Mouse (Mus musculus) embryonic facial prominence, embryonic 11.5 days (tissue): Measurements from ENCODE around the gene Ddx4. TPM values are rescaled to one million over a fixed set of nuclear protein-coding genes. Genes with fewer than 3 reads are reported as not detected.

Experiments
- ATAC-seq: fragments of 200-750 bp; cut with Nextera tagmentation; replicated peaks from 2 replicates; pipeline ENCODE4 v1.8.0; 2017; ENCODE audit warnings: low read depth; ENCODE audit not compliant: insufficient number of reproducible peaks, low FRiP score, low TSS enrichment
- DNase-seq: peaks from one replicate; pipeline ENCODE4 v3.0.0-alpha.2; 2015; ENCODE audit warnings: low spot score
- H3K27ac ChIP-seq: fragments of 300-500 bp; sonication (generic); replicated peaks from 2 replicates; pipeline ENCODE4 v1.5.1; 2014; ENCODE audit warnings: mild to moderate bottlenecking, low read depth, low read length, control low read depth
- H3K27me3 ChIP-seq: fragments of 300-500 bp; sonication (generic); 2 replicates; pipeline ENCODE4 v1.6.1; 2014; ENCODE audit warnings: mild to moderate bottlenecking, low read length, moderate library complexity, mixed read lengths; ENCODE audit not compliant: control insufficient read depth, insufficient read depth
- H3K36me3 ChIP-seq: fragments of 300-500 bp; sonication (generic); replicated peaks from 2 replicates; pipeline ENCODE4 v1.6.1; 2014; ENCODE audit warnings: low read depth, mild to moderate bottlenecking, low read length, moderate library complexity, mixed read lengths; ENCODE audit not compliant: control insufficient read depth, insufficient read depth
- H3K4me1 ChIP-seq: fragments of 300-500 bp; sonication (generic); 2 replicates; pipeline ENCODE4 v1.6.1; 2014; ENCODE audit warnings: low read length, mixed read lengths; ENCODE audit not compliant: control insufficient read depth, insufficient read depth
- H3K4me2 ChIP-seq: fragments of 300-500 bp; sonication (generic); 2 replicates; pipeline ENCODE4 v1.6.1; 2014; ENCODE audit warnings: low read depth, mild to moderate bottlenecking, control low read depth, low read length, moderate library complexity
- H3K4me3 ChIP-seq: fragments of 300-500 bp; sonication (generic); 2 replicates; pipeline ENCODE4 v1.5.1; 2014; ENCODE audit warnings: low read depth, low read length, control low read depth
- H3K9ac ChIP-seq: fragments of 300-500 bp; sonication (generic); replicated peaks from 2 replicates; pipeline ENCODE4 v1.6.1; 2014; ENCODE audit warnings: mild to moderate bottlenecking, control low read depth, low read length
- H3K9me3 ChIP-seq: fragments of 300-500 bp; sonication (generic); replicated peaks from 2 replicates; pipeline ENCODE4 v1.6.1; 2016; ENCODE audit warnings: mild to moderate bottlenecking, low read length, inconsistent platforms, mixed read lengths; ENCODE audit not compliant: control insufficient read depth
- WGBS: fragments of 180-500 bp; shearing (Covaris S2); extraction: QIAGEN DNeasy Blood & Tissue Kit; methylation state at CpG from one replicate; pipeline ENCODE4 v1.1.7; 2014; 5-methylcytosine and 5-hydroxymethylcytosine counted together
- polyA plus RNA-seq: library from polyadenylated mRNA; unstranded; fragments of >200 nt; fragmentation: Nextera tagmentation; extraction: Ambion mirVana; gene quantifications from 2 replicates; pipeline ENCODE4 v1.2.1, GENCODE M21; 2014

Ddx4 gene
- polyA plus RNA-seq: 0.81 and 1.1 TPM in 2 replicates

- ATAC-seq: no peak
- Histone ChIP-seq H3K27me3 (no peaks in the 10 kb centered on the region), H3K9me3 (peaks cover 3% of the 10 kb centered on the region; the same call in 1 of the 2 replicates), H3K36me3 (no peaks in the 10 kb centered on the region), H3K4me3 (no peak within 1 kb of the TSS), H3K4me2 (no peak within 1 kb of the TSS), H3K27ac (no peak within 1 kb of the TSS), H3K9ac (no peak within 1 kb of the TSS), H3K4me1 (no peaks in the 10 kb centered on the region)
- 75% methylated on average over 45 of the region's 45 CpGs for WGBS
- no peak for DNase-seq
These were observed at the start of gene Ddx4 for GRCm38 (mm10) chr13:112652205-112652604. Gene Ddx4, minus strand, starts transcription at chr13:112652475.

- Histone ChIP-seq H3K36me3 (no peaks in the 10 kb centered on the region), H3K4me1 (no peaks in the 10 kb centered on the region), H3K4me2 (no peak overlapping the region), H3K27ac (no peak overlapping the region), H3K27me3 (no peaks in the 10 kb centered on the region), H3K9me3 (no peaks in the 10 kb centered on the region), H3K9ac (no peak overlapping the region), H3K4me3 (no peak overlapping the region)
- ATAC-seq (no peak), DNase-seq (no peak)
- 90% methylated on average over 8 of the region's 8 CpGs for whole genome bisulfite sequencing
These were observed 49.0 kb upstream of the Ddx4 start for GRCm38 (mm10) chr13:112701256-112701655.

- Histone ChIP-seq H3K4me2 (no peak overlapping the region), H3K9ac (no peak overlapping the region), H3K9me3 (no peaks in the 10 kb centered on the region), H3K36me3 (no peaks in the 10 kb centered on the region), H3K27ac (no peak overlapping the region), H3K4me3 (no peak overlapping the region), H3K27me3 (no peaks in the 10 kb centered on the region), H3K4me1 (no peaks in the 10 kb centered on the region)
- no peak for ATAC-seq
- 92% methylated on average over 8 of the region's 8 CpGs for WGBS
- no peak for DNase-seq
These were observed 43.4 kb upstream of the Ddx4 start for GRCm38 (mm10) chr13:112695526-112696240.

- Histone ChIP-seq H3K4me2 (no peak overlapping the region), H3K4me1 (no peaks in the 10 kb centered on the region), H3K27me3 (no peaks in the 10 kb centered on the region), H3K36me3 (no peaks in the 10 kb centered on the region), H3K9ac (no peak overlapping the region), H3K4me3 (no peak overlapping the region), H3K9me3 (no peaks in the 10 kb centered on the region), H3K27ac (no peak overlapping the region)
- WGBS: 93% methylated on average over 10 of the region's 10 CpGs
- DNase-seq (no peak), ATAC-seq (no peak)
These were observed 40.7 kb upstream of the Ddx4 start for GRCm38 (mm10) chr13:112692870-112693553.

GRCm38 (mm10) chr13:112686155-112686554 is 33.9 kb upstream of the Ddx4 start:
- ATAC-seq (no peak), DNase-seq (no peak)
- no peaks in the 10 kb centered on the region for H3K9me3 ChIP-seq
- H3K36me3 ChIP-seq: no peaks in the 10 kb centered on the region
- H3K9ac ChIP-seq: no peak overlapping the region
- no peak overlapping the region for H3K27ac ChIP-seq
- no peaks in the 10 kb centered on the region for H3K4me1 ChIP-seq
- H3K27me3 ChIP-seq: no peaks in the 10 kb centered on the region
- H3K4me2 ChIP-seq: no peak overlapping the region
- 78% methylated on average over 2 of the region's 2 CpGs for WGBS
- no peak overlapping the region for H3K4me3 ChIP-seq

- H3K27me3 ChIP-seq: no peaks in the 10 kb centered on the region
- no peak overlapping the region for H3K4me3 ChIP-seq
- whole genome bisulfite sequencing: 86% methylated on average over 6 of the region's 6 CpGs
- no peak overlapping the region for H3K27ac ChIP-seq
- H3K9me3 ChIP-seq: no peaks in the 10 kb centered on the region
- ATAC-seq (no peak), DNase-seq (no peak)
- no peaks in the 10 kb centered on the region for H3K36me3 ChIP-seq
- H3K4me1 ChIP-seq: no peaks in the 10 kb centered on the region
- H3K4me2 ChIP-seq: no peak overlapping the region
- H3K9ac ChIP-seq: no peak overlapping the region
These were observed 31.7 kb upstream of the Ddx4 start for GRCm38 (mm10) chr13:112683970-112684369.

- DNase-seq (no peak), ATAC-seq (no peak)
- H3K4me1 ChIP-seq: no peaks in the 10 kb centered on the region
- 79% methylated on average over 2 of the region's 2 CpGs for WGBS
- H3K9ac ChIP-seq: no peak overlapping the region
- no peak overlapping the region for H3K27ac ChIP-seq
- H3K9me3 ChIP-seq: no peaks in the 10 kb centered on the region
- no peaks in the 10 kb centered on the region for H3K36me3 ChIP-seq
- no peak overlapping the region for H3K4me2 ChIP-seq
- H3K4me3 ChIP-seq: no peak overlapping the region
- no peaks in the 10 kb centered on the region for H3K27me3 ChIP-seq
These were observed 31.0 kb upstream of the Ddx4 start for GRCm38 (mm10) chr13:112683312-112683711.

- Histone ChIP-seq H3K4me1 (no peaks in the 10 kb centered on the region), H3K9me3 (no peaks in the 10 kb centered on the region), H3K36me3 (no peaks in the 10 kb centered on the region), H3K4me2 (no peak overlapping the region), H3K9ac (no peak overlapping the region), H3K27me3 (no peaks in the 10 kb centered on the region), H3K27ac (no peak overlapping the region), H3K4me3 (no peak overlapping the region)
- ATAC-seq (no peak), DNase-seq (no peak)
- 87% methylated on average over 4 of the region's 4 CpGs for WGBS
These were observed 25.9 kb upstream of the Ddx4 start for GRCm38 (mm10) chr13:112678154-112678553.
